Mouse (Mus musculus) liver, embryonic 16.5 days (tissue): ENCODE measurements around the gene Car11. TPM values are rescaled to one million over a fixed set of nuclear protein-coding genes. Genes with fewer than 3 reads are reported as not detected.

Experiments used
- ATAC-seq: fragments of 200-750 bp; cut with Nextera tagmentation; 2 replicates; pipeline ENCODE4 v1.8.0; 2017; ENCODE audit warnings: low read depth, mild to moderate bottlenecking, moderate number of reproducible peaks, moderate library complexity
- H3K27ac ChIP-seq: fragments of 300-500 bp; sonication (generic); 2 replicates; pipeline ENCODE4 v1.5.1; 2014; ENCODE audit warnings: mild to moderate bottlenecking, low read length
- H3K27me3 ChIP-seq: fragments of 300-500 bp; sonication (generic); 2 replicates; pipeline ENCODE4 v1.6.1; 2014; ENCODE audit warnings: low read depth, low read length, mixed read lengths; ENCODE audit not compliant: control insufficient read depth, insufficient read depth
- H3K36me3 ChIP-seq: fragments of 300-500 bp; sonication (generic); 2 replicates; pipeline ENCODE4 v1.6.1; 2014; ENCODE audit warnings: mild to moderate bottlenecking; ENCODE audit not compliant: control insufficient read depth, insufficient read depth
- H3K4me1 ChIP-seq: fragments of 300-500 bp; sonication (generic); 2 replicates; pipeline ENCODE4 v1.6.1; 2014; ENCODE audit warnings: low read depth, low read length, mixed read lengths; ENCODE audit not compliant: control insufficient read depth
- H3K4me2 ChIP-seq: fragments of 300-500 bp; sonication (generic); 2 replicates; pipeline ENCODE4 v1.6.1; 2014; ENCODE audit warnings: low read depth, low read length, mixed read lengths
- H3K4me3 ChIP-seq: fragments of 300-500 bp; sonication (generic); 2 replicates; pipeline ENCODE4 v1.5.1; 2014; ENCODE audit warnings: low read depth, mild to moderate bottlenecking, low read length
- H3K9ac ChIP-seq: fragments of 300-500 bp; sonication (generic); 2 replicates; pipeline ENCODE4 v1.6.1; 2014; ENCODE audit warnings: low read depth, low read length
- H3K9me3 ChIP-seq: fragments of 300-500 bp; sonication (generic); replicated peaks from 2 replicates; pipeline ENCODE4 v1.6.1; 2016; ENCODE audit warnings: low read length; ENCODE audit not compliant: control insufficient read depth
- WGBS: fragments of 180-500 bp; shearing (Covaris S2); extraction: QIAGEN DNeasy Blood & Tissue Kit; methylation state at CpG from one replicate; pipeline ENCODE4 v1.1.7; 2014; ENCODE audit not compliant: insufficient replicate concordance; 5-methylcytosine and 5-hydroxymethylcytosine counted together
- polyA plus RNA-seq: library from polyadenylated mRNA; unstranded; fragments of >200 nt; fragmentation: Nextera tagmentation; extraction: Ambion mirVana; gene quantifications from 2 replicates; pipeline ENCODE4 v1.2.1, GENCODE M21; 2015

The Car11 gene
- polyA plus RNA-seq, 1 experiment from 2014 or later = 0.37 TPM

DNA sequence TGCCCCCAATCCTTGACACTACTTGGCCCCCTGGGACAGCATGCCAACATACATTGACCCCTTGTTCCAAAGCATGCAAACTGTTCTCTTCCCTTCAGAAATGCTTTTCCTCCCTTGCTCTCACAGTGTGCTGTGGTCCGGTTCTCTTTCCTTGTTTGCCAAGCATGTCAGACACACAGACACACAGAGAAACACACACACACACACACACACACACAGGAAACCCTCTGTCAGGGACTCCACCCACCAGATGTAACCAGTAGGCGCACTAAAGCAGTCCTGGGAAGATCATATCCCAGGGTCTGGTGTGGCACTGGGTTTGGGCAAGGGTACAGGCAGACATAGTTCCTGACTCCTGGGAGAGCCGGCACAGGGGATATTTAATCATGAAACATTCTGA, 12.8 kb upstream of the Car11 start:
- Histone ChIP-seq H3K9ac (no peak overlapping the region), H3K4me2 (no peak overlapping the region), H3K36me3 (no peaks in the 10 kb centered on the region), H3K27ac (no peak overlapping the region), H3K27me3 (no peaks in the 10 kb centered on the region), H3K4me1 (peaks cover 3% of the 10 kb centered on the region), H3K9me3 (no peaks in the 10 kb centered on the region), H3K4me3 (no peak overlapping the region)
- 43% methylated on average over 3 of the region's 3 CpGs for WGBS
- ATAC-seq = no peak

DNA sequence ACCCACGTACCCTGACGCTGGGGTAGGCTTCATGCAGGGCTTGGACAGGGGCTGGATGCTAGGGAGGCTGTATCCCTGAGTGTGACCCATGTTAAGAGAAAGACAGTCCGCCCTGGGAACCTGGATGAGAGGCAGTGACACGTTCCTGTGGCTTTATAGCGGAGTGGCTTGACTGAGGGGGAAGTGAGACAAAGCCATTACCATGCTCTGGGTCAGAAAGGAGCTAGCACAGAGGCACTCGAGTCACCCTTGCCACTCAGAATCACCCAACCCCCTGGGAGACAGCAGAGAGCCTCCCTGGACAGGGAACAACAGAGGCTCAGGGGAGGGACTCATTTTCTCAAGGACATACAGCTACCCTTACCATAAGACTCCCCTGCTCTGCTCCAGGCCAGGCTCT, 10.5 kb upstream of the Car11 start:
- no peak for ATAC-seq
- Histone ChIP-seq H3K4me3 (no peak overlapping the region), H3K4me1 (no peaks in the 10 kb centered on the region), H3K27ac (no peak overlapping the region), H3K9ac (no peak overlapping the region), H3K27me3 (no peaks in the 10 kb centered on the region), H3K4me2 (no peak overlapping the region), H3K9me3 (no peaks in the 10 kb centered on the region), H3K36me3 (no peaks in the 10 kb centered on the region)
- 40% methylated on average over 6 of the region's 6 CpGs for WGBS

DNA sequence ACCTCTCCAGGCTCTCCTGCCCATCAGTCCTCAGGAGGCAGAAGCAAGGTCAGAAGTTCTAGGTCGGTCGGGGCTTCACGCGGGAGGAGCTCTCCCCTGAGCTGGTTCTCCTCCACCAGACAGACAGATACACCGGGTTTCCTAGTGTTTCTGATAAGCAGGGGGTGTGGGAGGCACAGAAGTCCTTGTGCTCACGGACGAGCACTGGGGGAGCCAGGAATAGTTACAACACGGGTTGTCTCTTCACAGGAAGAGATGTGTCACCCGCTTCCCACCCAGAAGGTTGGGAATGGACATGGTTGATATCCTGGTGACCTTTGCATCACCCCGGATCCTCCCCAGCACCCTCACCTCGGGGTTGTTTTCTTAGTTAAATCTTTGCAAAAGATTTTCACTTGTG, 9.8 kb upstream of the Car11 start:
- Histone ChIP-seq H3K36me3 (no peaks in the 10 kb centered on the region), H3K27me3 (no peaks in the 10 kb centered on the region), H3K9me3 (no peaks in the 10 kb centered on the region), H3K4me3 (no peak overlapping the region), H3K4me2 (no peak overlapping the region), H3K27ac (no peak overlapping the region), H3K9ac (no peak overlapping the region), H3K4me1 (no peaks in the 10 kb centered on the region)
- WGBS = 38% methylated on average over 11 of the region's 11 CpGs
- no peak for ATAC-seq

DNA sequence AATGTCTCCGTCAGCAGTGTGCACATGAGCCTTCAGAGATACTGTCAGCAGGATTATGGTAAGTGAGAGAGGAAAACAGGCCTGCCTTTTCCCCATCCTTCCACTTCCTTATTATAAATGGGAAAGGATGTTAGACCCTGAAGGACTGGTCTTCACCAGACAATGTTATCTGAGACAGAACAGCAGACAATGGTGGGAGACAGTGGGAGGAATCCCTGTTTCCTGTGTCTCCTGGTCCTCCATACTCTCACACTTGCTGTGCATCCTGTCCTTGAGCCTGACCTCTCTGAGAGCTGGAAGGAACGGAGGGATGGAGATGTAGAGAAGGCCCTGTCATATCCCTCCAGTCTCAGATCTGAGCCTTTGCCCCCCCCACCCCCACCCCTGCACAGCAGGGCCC, 7.3 kb upstream of the Car11 start:
- Histone ChIP-seq H3K4me2 (no peak overlapping the region), H3K9ac (no peak overlapping the region), H3K4me3 (no peak overlapping the region), H3K4me1 (no peaks in the 10 kb centered on the region), H3K27me3 (no peaks in the 10 kb centered on the region), H3K36me3 (no peaks in the 10 kb centered on the region), H3K27ac (no peak overlapping the region), H3K9me3 (no peaks in the 10 kb centered on the region)
- WGBS = 76% methylated on average over 2 of the region's 2 CpGs
- peak; percentile 47 for ATAC-seq

DNA sequence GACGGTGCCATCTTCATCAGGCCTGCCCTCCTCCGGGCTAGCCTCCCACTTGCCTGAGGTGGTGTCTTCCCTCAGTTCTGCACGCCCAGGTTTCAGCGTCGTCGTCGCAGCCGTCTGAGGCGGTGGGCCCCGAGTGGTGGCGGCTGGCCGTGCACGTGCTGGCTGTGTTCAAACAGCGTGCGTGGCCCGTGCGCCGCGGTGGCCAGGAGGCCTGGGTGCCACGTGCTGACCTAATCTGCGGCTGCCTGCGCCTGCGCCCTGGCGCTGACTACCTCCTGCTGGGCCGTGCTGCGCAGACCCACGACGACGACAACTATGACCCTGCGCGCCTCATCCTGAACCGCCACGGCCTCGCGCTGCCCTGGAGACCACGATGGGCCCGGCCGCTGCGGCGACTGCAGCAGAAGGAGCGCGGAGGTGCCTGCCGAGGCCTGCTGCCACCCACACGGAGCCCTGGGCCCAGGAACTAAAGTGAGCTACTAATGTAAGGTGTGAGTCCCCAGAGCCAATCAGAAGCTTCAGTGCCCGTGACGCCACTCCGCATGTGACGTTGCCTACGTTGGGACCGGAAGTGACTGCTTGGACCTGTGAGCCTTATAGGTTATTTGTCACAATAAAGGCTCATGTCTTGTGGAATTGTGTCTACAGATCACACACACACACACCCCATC, 5.6 kb upstream of the Car11 start, which contains the start of gene Sec1:
Gene Sec1 (minus strand): TSS at position 482 of the 671 bp plus-strand sequence.
- Histone ChIP-seq H3K9me3 (no peaks in the 10 kb centered on the region), H3K4me2 (no peak within 1 kb of the TSS), H3K4me1 (no peaks in the 10 kb centered on the region), H3K27ac (no peak within 1 kb of the TSS), H3K36me3 (no peaks in the 10 kb centered on the region), H3K27me3 (peaks cover 12% of the 10 kb centered on the region), H3K9ac (no peak within 1 kb of the TSS), H3K4me3 (no peak within 1 kb of the TSS)
- ATAC-seq = no peak
- 81% methylated on average over 50 of the region's 50 CpGs for WGBS

DNA sequence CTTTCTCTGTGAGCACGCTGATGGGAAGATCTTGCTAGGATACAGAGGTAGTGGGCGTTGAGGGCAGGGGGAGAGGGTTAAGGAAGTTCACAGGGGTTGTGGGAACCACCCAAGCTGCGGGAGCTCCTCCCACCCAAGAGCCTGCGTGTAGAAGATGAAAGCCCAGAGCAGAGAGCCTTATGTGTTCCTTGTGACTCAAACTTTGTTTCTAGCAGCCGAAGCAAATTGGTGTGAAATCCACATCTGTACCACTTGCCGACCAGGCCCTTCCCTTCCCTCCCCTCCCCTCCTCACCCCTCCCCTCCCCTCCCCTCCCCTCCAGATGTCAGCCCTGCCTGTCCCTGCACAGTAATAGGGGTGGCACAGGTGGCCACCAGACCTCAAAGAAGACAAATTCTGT, 4.5 kb upstream of the Car11 start:
- ATAC-seq = no peak
- no peaks in the 10 kb centered on the region for H3K36me3 ChIP-seq
- 26% methylated on average over 6 of the region's 6 CpGs for WGBS

DNA sequence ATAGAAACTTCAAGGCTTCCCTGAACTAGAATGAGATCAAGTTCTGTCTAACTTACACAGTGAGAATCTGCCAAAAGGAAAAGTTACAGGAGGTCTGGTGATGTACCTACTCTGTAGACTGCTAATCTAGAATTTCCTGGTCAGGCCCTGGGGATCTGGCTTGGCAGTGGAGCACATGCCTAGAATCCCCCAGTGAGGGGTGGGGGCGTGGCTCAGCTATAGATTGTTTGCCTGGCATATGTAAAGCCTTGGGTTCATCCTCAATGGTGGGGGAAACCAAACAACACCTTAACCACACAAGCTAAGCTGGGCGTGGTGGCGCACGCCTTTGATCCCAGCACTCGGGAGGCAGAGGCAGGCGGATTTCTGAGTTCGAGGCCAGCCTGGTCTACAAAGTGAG, 1.7 kb upstream of the Car11 start:
- Histone ChIP-seq H3K4me2 (no peak overlapping the region), H3K4me1 (no peaks in the 10 kb centered on the region; the same call in 1 of the 2 replicates), H3K9me3 (no peaks in the 10 kb centered on the region), H3K4me3 (no peak overlapping the region), H3K27me3 (peaks cover 37% of the 10 kb centered on the region), H3K27ac (no peak overlapping the region), H3K9ac (no peak overlapping the region), H3K36me3 (no peaks in the 10 kb centered on the region)
- no peak for ATAC-seq
- WGBS = 57% methylated on average over 6 of the region's 7 CpGs

More for the DNA sequence above, 4.5 kb upstream of the Car11 start:
- no peak overlapping the region for H3K9ac ChIP-seq
- no peak overlapping the region for H3K4me3 ChIP-seq
- H3K4me2 ChIP-seq = no peak overlapping the region
- H3K9me3 ChIP-seq = no peaks in the 10 kb centered on the region
- no peak overlapping the region for H3K27ac ChIP-seq
- peaks cover 22% of the 10 kb centered on the region for H3K27me3 ChIP-seq
- H3K4me1 ChIP-seq = no peaks in the 10 kb centered on the region; the same call in 1 of the 2 replicates

DNA sequence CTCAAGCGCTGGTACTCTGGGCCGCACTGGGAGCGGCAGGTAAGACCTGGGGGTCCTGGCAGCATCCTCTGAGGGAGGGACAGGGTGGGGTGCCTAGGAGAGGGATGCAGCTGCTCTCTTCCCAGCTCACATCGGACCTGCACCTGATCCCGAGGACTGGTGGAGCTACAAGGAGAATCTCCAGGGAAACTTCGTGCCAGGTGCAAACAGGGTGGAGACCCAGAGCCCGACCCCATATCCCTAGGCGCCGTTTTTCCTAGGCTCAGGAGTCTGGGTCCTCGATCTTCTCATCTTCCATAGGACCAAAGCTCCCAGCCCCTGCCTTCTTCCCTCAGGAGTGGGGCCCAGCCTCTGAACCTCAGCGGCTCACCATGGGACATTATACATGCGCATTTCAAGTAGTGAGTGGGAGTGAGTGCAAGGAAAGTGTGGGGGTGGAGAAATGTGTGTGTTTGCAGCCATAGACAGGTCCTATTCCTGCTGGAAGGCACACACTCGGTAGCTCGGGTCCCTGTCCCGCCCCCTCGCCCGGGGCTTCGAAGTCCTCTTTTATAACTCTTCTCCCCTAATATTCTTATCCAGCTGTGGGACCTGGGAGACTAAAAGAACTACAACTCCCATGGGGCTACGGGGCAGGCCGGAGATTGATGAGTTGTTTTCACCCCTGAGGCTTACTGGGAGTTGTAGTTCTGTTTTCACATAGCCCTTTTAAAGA, 815 bp downstream of the Car11 start:
- 0 out of 2 replicates have a peak overlapping the region, but pooled peaks have one; percentile 1 for H3K4me2 ChIP-seq
- peaks cover 18% of the 10 kb centered on the region for H3K4me1 ChIP-seq
- WGBS = 4% methylated on average over 20 of the region's 20 CpGs
- H3K9me3 ChIP-seq = no peaks in the 10 kb centered on the region
- H3K27ac ChIP-seq = no peak overlapping the region
- H3K27me3 ChIP-seq = peaks cover 37% of the 10 kb centered on the region
- no peak overlapping the region for H3K4me3 ChIP-seq
- ATAC-seq = no peak
- no peaks in the 10 kb centered on the region for H3K36me3 ChIP-seq
- no peak overlapping the region for H3K9ac ChIP-seq

DNA sequence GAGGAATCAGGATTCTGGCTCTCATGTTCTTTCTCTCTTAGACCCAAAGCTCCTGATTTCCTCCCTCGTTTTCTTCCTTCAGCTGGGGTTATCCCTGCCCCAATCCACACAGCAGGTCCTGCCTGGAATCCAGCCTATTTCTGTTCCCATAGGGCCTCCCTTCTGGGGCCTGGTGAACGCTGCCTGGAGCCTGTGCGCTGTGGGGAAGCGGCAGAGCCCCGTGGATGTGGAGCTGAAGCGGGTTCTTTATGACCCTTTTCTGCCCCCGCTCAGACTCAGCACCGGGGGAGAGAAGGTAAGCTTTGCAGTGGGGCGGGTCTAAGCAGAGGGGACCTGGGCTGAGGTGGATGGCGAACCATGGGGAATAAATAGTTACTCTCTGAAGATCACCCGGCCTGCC, 1.4 kb downstream of the Car11 start:
- Histone ChIP-seq H3K4me2 (no peak overlapping the region), H3K9me3 (no peaks in the 10 kb centered on the region), H3K27me3 (peaks cover 37% of the 10 kb centered on the region), H3K27ac (no peak overlapping the region), H3K9ac (no peak overlapping the region), H3K36me3 (no peaks in the 10 kb centered on the region), H3K4me3 (no peak overlapping the region), H3K4me1 (peaks cover 24% of the 10 kb centered on the region)
- WGBS = 34% methylated on average over 11 of the region's 11 CpGs
- no peak for ATAC-seq
